Mouse (Mus musculus) liver, embryonic 12.5 days (tissue): ENCODE results near the gene Ola1. TPM values are rescaled to one million over a fixed set of nuclear protein-coding genes. Genes with fewer than 3 reads are reported as not detected.

ENCODE experiments used
- ATAC-seq: fragments of 200-750 bp; cut with Nextera tagmentation; 2 replicates; pipeline ENCODE4 v1.8.0; 2017; ENCODE audit warnings: moderate number of reproducible peaks, mild to moderate bottlenecking, moderate library complexity
- H3K27ac ChIP-seq: fragments of 300-500 bp; sonication (generic); 2 replicates; pipeline ENCODE4 v1.5.1; 2016; ENCODE audit warnings: mild to moderate bottlenecking
- H3K27me3 ChIP-seq: fragments of 300-500 bp; sonication (generic); replicated peaks from 2 replicates; pipeline ENCODE4 v1.6.1; 2016; ENCODE audit warnings: mild to moderate bottlenecking, moderate library complexity
- H3K36me3 ChIP-seq: fragments of 300-500 bp; sonication (generic); 2 replicates; pipeline ENCODE4 v1.6.1; 2016; ENCODE audit warnings: mild to moderate bottlenecking, moderate library complexity
- H3K4me1 ChIP-seq: fragments of 300-500 bp; sonication (generic); 2 replicates; pipeline ENCODE4 v1.6.1; 2016
- H3K4me2 ChIP-seq: fragments of 300-500 bp; sonication (generic); 2 replicates; pipeline ENCODE4 v1.6.1; 2016; ENCODE audit warnings: mild to moderate bottlenecking, moderate library complexity
- H3K4me3 ChIP-seq: fragments of 300-500 bp; sonication (generic); 2 replicates; pipeline ENCODE4 v1.5.1; 2016; ENCODE audit warnings: mild to moderate bottlenecking, moderate library complexity
- H3K9ac ChIP-seq: fragments of 300-500 bp; sonication (generic); 2 replicates; pipeline ENCODE4 v1.6.1; 2016; ENCODE audit warnings: mild to moderate bottlenecking, moderate library complexity
- H3K9me3 ChIP-seq: fragments of 300-500 bp; sonication (generic); replicated peaks from 2 replicates; pipeline ENCODE4 v1.6.1; 2016; ENCODE audit warnings: mild to moderate bottlenecking, moderate library complexity
- WGBS: fragments of 180-500 bp; shearing (Covaris S2); methylation state at CpG from one replicate; pipeline ENCODE4 v1.1.7; 2016; ENCODE audit not compliant: insufficient replicate concordance; 5-methylcytosine and 5-hydroxymethylcytosine counted together
- polyA plus RNA-seq: library from polyadenylated mRNA; unstranded; fragments of >200 nt; fragmentation: Nextera tagmentation; extraction: Ambion mirVana; gene quantifications from 2 replicates; pipeline ENCODE4 v1.2.1, GENCODE M21; 2016

Gene Ola1
- polyA plus RNA-seq, 1 experiment from 2014 or later = 72.7 TPM

GRCm38 (mm10) chr2:73081861-73082260 lies 136.9 kb downstream of the Ola1 start:
- WGBS = 70% methylated on average over 2 of the region's 2 CpGs
- ATAC-seq = no peak

GRCm38 (mm10) chr2:73080084-73080483 lies 138.6 kb downstream of the Ola1 start:
- Histone ChIP-seq H3K4me3 (no peak overlapping the region), H3K9ac (no peak overlapping the region), H3K27me3 (peaks cover 24% of the 10 kb centered on the region), H3K4me2 (no peak overlapping the region), H3K36me3 (no peaks in the 10 kb centered on the region), H3K9me3 (peaks cover 6% of the 10 kb centered on the region; the same call in 1 of the 2 replicates), H3K27ac (no peak overlapping the region), H3K4me1 (0 out of 2 replicates have a peak, but pooled peaks cover 6% of the 10 kb centered on the region)
- ATAC-seq = no peak
- WGBS = no CpG with 5 or more reads among the region's 2 CpGs

More at GRCm38 (mm10) chr2:73081861-73082260, 136.9 kb downstream of the Ola1 start:
- 0 out of 2 replicates have a peak, but pooled peaks cover 6% of the 10 kb centered on the region for H3K4me1 ChIP-seq
- no peaks in the 10 kb centered on the region for H3K36me3 ChIP-seq
- no peak overlapping the region for H3K27ac ChIP-seq
- H3K27me3 ChIP-seq = peaks cover 24% of the 10 kb centered on the region
- H3K4me3 ChIP-seq = no peak overlapping the region
- no peak overlapping the region for H3K9ac ChIP-seq
- H3K9me3 ChIP-seq = no peaks in the 10 kb centered on the region
- no peak overlapping the region for H3K4me2 ChIP-seq

GRCm38 (mm10) chr2:73079311-73079710 lies 139.4 kb downstream of the Ola1 start:
- Histone ChIP-seq H3K9me3 (peaks cover 6% of the 10 kb centered on the region; the same call in 1 of the 2 replicates), H3K9ac (no peak overlapping the region), H3K4me3 (no peak overlapping the region), H3K36me3 (no peaks in the 10 kb centered on the region), H3K27me3 (peaks cover 24% of the 10 kb centered on the region), H3K4me2 (no peak overlapping the region), H3K27ac (no peak overlapping the region), H3K4me1 (0 out of 2 replicates have a peak, but pooled peaks cover 6% of the 10 kb centered on the region)
- no peak for ATAC-seq
- 65% methylated on average over 15 of the region's 15 CpGs for WGBS

- WGBS = 80% methylated on average over 11 of the region's 11 CpGs
- no peak overlapping the region for H3K9ac ChIP-seq
Measured at GRCm38 (mm10) chr2:73073811-73074472, 144.8 kb downstream of the Ola1 start.

GRCm38 (mm10) chr2:73071201-73071600 lies 147.5 kb downstream of the Ola1 start:
- 58% methylated on average over 2 of the region's 2 CpGs for WGBS
- Histone ChIP-seq H3K27me3 (peaks cover 25% of the 10 kb centered on the region), H3K9me3 (peaks cover 1% of the 10 kb centered on the region; the same call in 1 of the 2 replicates), H3K4me2 (no peak overlapping the region), H3K9ac (no peak overlapping the region), H3K27ac (no peak overlapping the region), H3K36me3 (no peaks in the 10 kb centered on the region), H3K4me3 (no peak overlapping the region), H3K4me1 (peaks cover 13% of the 10 kb centered on the region)
- no peak for ATAC-seq

More at GRCm38 (mm10) chr2:73073811-73074472, 144.8 kb downstream of the Ola1 start:
- H3K36me3 ChIP-seq = no peaks in the 10 kb centered on the region
- H3K27me3 ChIP-seq = peaks cover 32% of the 10 kb centered on the region
- ATAC-seq = no peak
- no peaks in the 10 kb centered on the region for H3K4me1 ChIP-seq
- H3K27ac ChIP-seq = no peak overlapping the region
- H3K4me3 ChIP-seq = no peak overlapping the region
- H3K9me3 ChIP-seq = peaks cover 6% of the 10 kb centered on the region; the same call in 1 of the 2 replicates
- H3K4me2 ChIP-seq = no peak overlapping the region

GRCm38 (mm10) chr2:73070449-73071076 lies 148.2 kb downstream of the Ola1 start:
- no peak for ATAC-seq
- Histone ChIP-seq H3K27me3 (peaks cover 27% of the 10 kb centered on the region), H3K4me1 (peaks cover 16% of the 10 kb centered on the region), H3K9ac (no peak overlapping the region), H3K27ac (no peak overlapping the region), H3K36me3 (no peaks in the 10 kb centered on the region), H3K4me2 (no peak overlapping the region), H3K4me3 (no peak overlapping the region), H3K9me3 (no peaks in the 10 kb centered on the region)
- WGBS = 44% methylated on average over 10 of the region's 10 CpGs

GRCm38 (mm10) chr2:73069223-73069825 lies 149.4 kb downstream of the Ola1 start:
- no peak for ATAC-seq
- peaks cover 29% of the 10 kb centered on the region for H3K27me3 ChIP-seq
- no peak overlapping the region for H3K27ac ChIP-seq
- peaks cover 16% of the 10 kb centered on the region for H3K4me1 ChIP-seq
- H3K9ac ChIP-seq = no peak overlapping the region
- no peak overlapping the region for H3K4me3 ChIP-seq
- H3K4me2 ChIP-seq = no peak overlapping the region
- H3K9me3 ChIP-seq = no peaks in the 10 kb centered on the region
- 63% methylated on average over 7 of the region's 7 CpGs for WGBS
- H3K36me3 ChIP-seq = no peaks in the 10 kb centered on the region

- WGBS = 13% methylated on average over 20 of the region's 20 CpGs
- peak; percentile 57; the same call in 1 of the 2 replicates for ATAC-seq
- Histone ChIP-seq H3K9me3 (no peaks in the 10 kb centered on the region), H3K4me3 (no peak overlapping the region), H3K9ac (no peak overlapping the region; the same call in 1 of the 2 replicates), H3K4me2 (peak overlapping the region; percentile 43), H3K36me3 (no peaks in the 10 kb centered on the region), H3K4me1 (peaks cover 16% of the 10 kb centered on the region), H3K27me3 (peaks cover 35% of the 10 kb centered on the region), H3K27ac (no peak overlapping the region)
Measured at GRCm38 (mm10) chr2:73066307-73067167, 152.2 kb downstream of the Ola1 start.

GRCm38 (mm10) chr2:73063911-73064619 lies 154.7 kb downstream of the Ola1 start:
- Histone ChIP-seq H3K4me1 (peaks cover 27% of the 10 kb centered on the region), H3K27ac (no peak overlapping the region), H3K9ac (no peak overlapping the region), H3K27me3 (peaks cover 27% of the 10 kb centered on the region), H3K36me3 (no peaks in the 10 kb centered on the region), H3K4me2 (no peak overlapping the region), H3K4me3 (no peak overlapping the region), H3K9me3 (no peaks in the 10 kb centered on the region)
- ATAC-seq = no peak
- 56% methylated on average over 14 of the region's 14 CpGs for WGBS

GRCm38 (mm10) chr2:73060259-73060585 lies 158.5 kb downstream of the Ola1 start:
- 70% methylated on average over 6 of the region's 6 CpGs for WGBS
- ATAC-seq = no peak
- Histone ChIP-seq H3K27ac (no peak overlapping the region), H3K27me3 (peaks cover 13% of the 10 kb centered on the region), H3K4me3 (no peak overlapping the region), H3K4me1 (peaks cover 31% of the 10 kb centered on the region), H3K36me3 (no peaks in the 10 kb centered on the region), H3K4me2 (no peak overlapping the region), H3K9me3 (no peaks in the 10 kb centered on the region), H3K9ac (no peak overlapping the region)
